Mouse (Mus musculus): Measurements from ENCODE around the gene Slc35a5. TPM values are rescaled to one million over a fixed set of nuclear protein-coding genes. Genes with fewer than 3 reads are reported as not detected.
A peak's percentile ranks its signal among the peaks of the same experiment; 100 is the strongest.

The Slc35a5 gene
- polyA plus RNA-seq, 1 experiment from 2014 or later, result 19.9 TPM

DNA sequence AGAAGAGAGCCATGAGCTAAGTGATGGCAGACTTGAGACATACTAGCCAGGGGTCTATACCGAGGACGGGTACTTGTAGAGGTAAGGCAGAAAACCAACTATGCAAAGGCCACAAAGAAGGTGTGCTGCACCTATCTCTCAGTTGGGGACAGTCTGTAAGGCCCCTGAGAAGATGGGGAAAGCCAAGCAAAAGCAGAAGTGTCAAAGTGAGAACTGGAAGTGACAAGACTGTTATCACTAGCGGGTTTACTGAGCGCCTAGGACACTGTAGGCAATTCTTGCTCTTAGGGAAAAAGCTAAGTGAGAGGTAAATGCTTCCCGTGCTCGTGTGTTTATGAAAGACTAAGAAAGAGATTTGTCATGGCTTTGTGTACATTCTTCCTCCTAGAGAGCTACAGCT, 13.4 kb downstream of the Slc35a5 start:
- no peak for TF ChIP-seq CTCF (IDR thresholded peaks at IDR 0.05; ENCODE audit: low read depth)
- ATAC-seq, result no peak
- Histone ChIP-seq H3K36me3 (ENCODE audit: control insufficient read depth, insufficient read depth) (peaks cover 61% of the 10 kb centered on the region), H3K4me3 (ENCODE audit: low read depth, low read length) (no peak overlapping the region), H3K9ac (ENCODE audit: low read depth, low read length) (no peak overlapping the region), H3K9me3 (ENCODE audit: control insufficient read depth) (no peaks in the 10 kb centered on the region), H3K4me1 (replicated peaks; ENCODE audit: control insufficient read depth, insufficient read depth, low read length) (no peaks in the 10 kb centered on the region), H3K27ac (ENCODE audit: low read depth, low read length) (no peak overlapping the region), H3K4me2 (replicated peaks; ENCODE audit: low read depth) (no peak overlapping the region), H3K27me3 (replicated peaks; ENCODE audit: control insufficient read depth, insufficient read depth, low read length) (no peaks in the 10 kb centered on the region)
- 74% methylated on average over 6 of the region's 6 CpGs for WGBS

DNA sequence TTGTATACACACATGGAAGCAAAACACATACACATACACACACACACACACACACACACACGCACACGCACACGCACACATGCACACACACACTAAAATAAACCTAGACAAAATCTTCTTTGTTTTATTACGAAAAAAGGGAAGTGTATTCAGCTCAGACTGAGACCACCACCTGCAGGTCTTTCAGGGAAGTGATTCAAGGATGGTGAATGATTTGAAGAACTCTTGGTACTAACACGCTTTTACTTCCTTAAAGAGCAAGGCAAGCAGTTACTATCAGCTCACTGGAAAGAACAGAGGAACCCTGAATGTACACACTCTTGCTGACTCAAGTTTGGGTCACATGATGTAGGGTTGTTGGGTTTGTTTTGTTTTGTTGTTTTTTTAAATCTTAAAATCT, 15.9 kb downstream of the Slc35a5 start:
- Histone ChIP-seq H3K36me3 (ENCODE audit: control insufficient read depth, insufficient read depth) (peaks cover 53% of the 10 kb centered on the region), H3K27ac (ENCODE audit: low read depth, low read length) (no peak overlapping the region), H3K4me2 (replicated peaks; ENCODE audit: low read depth) (no peak overlapping the region), H3K9ac (ENCODE audit: low read depth, low read length) (no peak overlapping the region), H3K27me3 (replicated peaks; ENCODE audit: control insufficient read depth, insufficient read depth, low read length) (no peaks in the 10 kb centered on the region), H3K4me1 (replicated peaks; ENCODE audit: control insufficient read depth, insufficient read depth, low read length) (no peaks in the 10 kb centered on the region), H3K9me3 (ENCODE audit: control insufficient read depth) (no peaks in the 10 kb centered on the region), H3K4me3 (ENCODE audit: low read depth, low read length) (no peak overlapping the region)
- no peak for ATAC-seq
- WGBS, result 93% methylated on average over 5 of the region's 5 CpGs
- peak; percentile 47 for TF ChIP-seq CTCF (IDR thresholded peaks at IDR 0.05; ENCODE audit: low read depth)

DNA sequence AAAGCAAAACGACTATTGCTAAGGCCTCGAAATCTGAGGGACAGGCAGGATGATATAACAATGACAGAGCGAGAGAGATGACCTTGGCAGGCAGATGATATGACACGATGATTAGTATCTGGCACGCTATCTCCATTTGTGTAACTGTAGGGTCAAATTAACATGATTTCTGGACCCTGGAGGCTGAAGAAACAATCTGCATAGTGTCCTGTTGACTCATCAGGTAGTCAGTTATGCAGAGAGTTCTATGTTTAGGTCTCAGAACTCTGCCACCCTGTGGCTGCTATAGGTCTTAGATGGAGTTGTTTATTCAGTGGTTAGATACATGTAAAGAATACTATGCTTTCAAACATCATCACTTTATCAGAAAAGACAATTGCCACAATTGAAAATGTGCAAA, 16.8 kb downstream of the Slc35a5 start:
- H3K4me3 ChIP-seq (ENCODE audit: low read depth, low read length), result no peak overlapping the region
- no peak overlapping the region for H3K4me2 ChIP-seq (replicated peaks; ENCODE audit: low read depth)
- WGBS, result 90% methylated on average over 5 of the region's 5 CpGs
- H3K36me3 ChIP-seq (ENCODE audit: control insufficient read depth, insufficient read depth), result peaks cover 45% of the 10 kb centered on the region
- H3K27me3 ChIP-seq (replicated peaks; ENCODE audit: control insufficient read depth, insufficient read depth, low read length), result no peaks in the 10 kb centered on the region
- H3K4me1 ChIP-seq (replicated peaks; ENCODE audit: control insufficient read depth, insufficient read depth, low read length), result no peaks in the 10 kb centered on the region
- H3K9me3 ChIP-seq (ENCODE audit: control insufficient read depth), result no peaks in the 10 kb centered on the region
- H3K27ac ChIP-seq (ENCODE audit: low read depth, low read length), result no peak overlapping the region
- no peak overlapping the region for H3K9ac ChIP-seq (ENCODE audit: low read depth, low read length)
- no peak for ATAC-seq
- peak; percentile 40 for TF ChIP-seq CTCF (IDR thresholded peaks at IDR 0.05; ENCODE audit: low read depth)

DNA sequence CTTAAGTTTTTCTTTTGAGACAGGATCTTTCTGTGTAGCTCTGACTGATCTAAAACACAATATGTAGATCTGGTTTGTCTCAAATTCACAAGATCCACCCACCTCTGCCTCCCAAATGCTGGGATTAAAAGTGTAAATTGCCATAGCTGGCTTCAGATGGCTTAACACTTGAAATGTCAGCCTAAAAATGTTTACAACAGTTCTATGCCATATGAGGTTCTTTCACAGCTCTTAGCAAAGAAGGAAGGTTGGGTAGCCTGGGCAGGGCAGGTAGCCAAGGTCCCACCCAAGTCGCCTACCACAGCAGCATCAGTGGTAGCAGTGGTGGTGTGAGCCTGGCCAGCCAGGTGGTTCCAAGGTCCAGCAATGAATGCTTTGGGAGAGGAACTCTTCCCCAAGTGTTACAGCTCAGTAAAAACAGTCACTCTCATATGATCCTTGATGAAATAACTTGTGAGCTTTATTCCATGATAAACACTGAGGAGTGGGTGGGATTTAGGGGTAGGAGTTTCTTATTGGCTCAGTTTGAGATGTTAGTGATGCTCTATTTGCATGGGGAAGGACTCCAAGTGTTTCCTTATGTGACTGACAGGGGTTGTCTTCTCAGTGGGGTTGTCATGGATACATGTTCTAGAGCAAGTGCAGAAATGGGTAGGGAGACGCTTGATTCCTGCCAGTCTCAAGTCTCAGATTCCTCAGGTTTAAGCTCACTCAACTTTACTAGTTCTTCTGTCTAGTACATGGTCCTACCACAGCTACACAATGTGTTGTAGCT, 30.4 kb downstream of the Slc35a5 start:
- H3K27me3 ChIP-seq (replicated peaks; ENCODE audit: control insufficient read depth, insufficient read depth, low read length), result no peaks in the 10 kb centered on the region
- no peak overlapping the region for H3K9ac ChIP-seq (ENCODE audit: low read depth, low read length)
- no peak overlapping the region for H3K4me2 ChIP-seq (replicated peaks; ENCODE audit: low read depth)
- H3K4me3 ChIP-seq (ENCODE audit: low read depth, low read length), result no peak overlapping the region
- no peak overlapping the region for H3K27ac ChIP-seq (ENCODE audit: low read depth, low read length)
- no peak for ATAC-seq
- H3K36me3 ChIP-seq (ENCODE audit: control insufficient read depth, insufficient read depth), result no peaks in the 10 kb centered on the region
- H3K9me3 ChIP-seq (ENCODE audit: control insufficient read depth), result no peaks in the 10 kb centered on the region
- WGBS, result 84% methylated on average over 2 of the region's 2 CpGs
- TF ChIP-seq CTCF (IDR thresholded peaks at IDR 0.05; ENCODE audit: low read depth), result no peak
- H3K4me1 ChIP-seq (replicated peaks; ENCODE audit: control insufficient read depth, insufficient read depth, low read length), result no peaks in the 10 kb centered on the region

DNA sequence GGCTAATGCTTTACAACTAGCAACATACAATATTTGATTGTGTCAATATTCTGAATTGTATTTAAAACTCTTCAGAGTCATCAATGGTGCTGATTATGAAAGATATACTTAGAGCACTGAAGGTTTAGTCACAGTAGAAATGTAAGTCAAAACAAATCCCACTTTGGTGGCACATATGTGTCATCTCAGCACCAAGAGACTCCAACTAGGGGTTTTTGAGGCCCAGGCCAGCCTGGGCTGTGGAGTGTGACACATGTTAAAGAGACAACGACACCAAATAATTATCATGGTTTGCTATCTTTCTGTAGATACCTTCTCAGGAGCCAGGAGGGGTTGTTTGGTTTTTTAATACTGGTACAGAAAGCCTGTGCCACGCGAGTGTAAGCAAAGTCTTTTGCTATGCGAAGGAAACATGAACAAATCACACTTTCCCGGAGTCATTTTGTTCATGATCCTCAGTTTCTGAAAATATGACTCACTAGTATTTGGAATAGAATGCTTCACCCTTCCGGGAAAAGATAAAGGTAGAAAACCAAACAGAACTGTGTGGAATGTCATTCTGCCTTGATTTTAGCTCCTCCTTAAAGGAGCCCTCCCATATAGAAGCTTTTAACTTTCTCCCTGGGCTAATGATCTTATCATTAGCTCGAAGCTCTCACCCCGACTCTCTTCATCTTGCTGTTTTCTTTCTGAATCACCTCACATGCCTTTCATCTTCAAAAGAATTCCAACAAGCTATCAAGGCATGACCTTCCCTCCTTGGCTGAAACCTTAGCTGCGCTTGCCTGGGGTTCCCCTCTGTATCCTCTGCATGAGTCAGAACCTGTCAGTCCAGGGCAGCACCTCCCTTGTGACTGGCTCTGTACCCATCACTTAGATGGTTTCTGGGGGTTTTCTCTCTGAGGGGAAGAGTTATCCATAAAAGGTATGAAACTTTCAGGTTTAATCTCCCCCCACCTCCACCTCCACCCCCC, 34.0 kb downstream of the Slc35a5 start:
- WGBS, result 47% methylated on average over 9 of the region's 9 CpGs
- Histone ChIP-seq H3K36me3 (ENCODE audit: control insufficient read depth, insufficient read depth) (no peaks in the 10 kb centered on the region), H3K27ac (ENCODE audit: low read depth, low read length) (no peak overlapping the region), H3K9ac (ENCODE audit: low read depth, low read length) (no peak overlapping the region), H3K4me2 (replicated peaks; ENCODE audit: low read depth) (no peak overlapping the region), H3K9me3 (ENCODE audit: control insufficient read depth) (no peaks in the 10 kb centered on the region), H3K4me3 (ENCODE audit: low read depth, low read length) (no peak overlapping the region), H3K27me3 (replicated peaks; ENCODE audit: control insufficient read depth, insufficient read depth, low read length) (no peaks in the 10 kb centered on the region), H3K4me1 (replicated peaks; ENCODE audit: control insufficient read depth, insufficient read depth, low read length) (no peaks in the 10 kb centered on the region)
- ATAC-seq, result no peak
- no peak for TF ChIP-seq CTCF (IDR thresholded peaks at IDR 0.05; ENCODE audit: low read depth)

DNA sequence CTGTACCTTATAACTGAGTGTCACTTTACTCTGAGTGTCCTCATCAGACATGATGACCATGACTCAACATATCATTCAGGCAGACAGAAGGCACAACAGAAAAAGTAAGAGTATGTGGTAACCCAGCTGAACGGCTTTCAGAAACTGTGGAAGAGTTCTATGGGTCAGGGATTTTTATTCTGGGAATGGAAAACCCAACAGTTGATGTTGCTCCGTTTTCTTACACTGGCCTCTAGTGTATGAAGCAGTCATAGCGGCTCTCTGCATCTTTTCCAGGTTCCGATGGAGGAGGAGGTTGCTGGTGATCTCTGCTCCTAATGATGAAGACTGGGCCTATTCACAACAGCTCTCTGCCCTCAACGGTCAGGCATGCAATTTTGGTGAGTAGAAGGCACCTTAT, 35.9 kb downstream of the Slc35a5 start:
- no peaks in the 10 kb centered on the region for H3K4me1 ChIP-seq (replicated peaks; ENCODE audit: control insufficient read depth, insufficient read depth, low read length)
- no peak overlapping the region for H3K9ac ChIP-seq (ENCODE audit: low read depth, low read length)
- WGBS, result 71% methylated on average over 5 of the region's 5 CpGs
- no peak for ATAC-seq
- no peaks in the 10 kb centered on the region for H3K27me3 ChIP-seq (replicated peaks; ENCODE audit: control insufficient read depth, insufficient read depth, low read length)
- H3K36me3 ChIP-seq (ENCODE audit: control insufficient read depth, insufficient read depth), result no peaks in the 10 kb centered on the region
- H3K4me2 ChIP-seq (replicated peaks; ENCODE audit: low read depth), result no peak overlapping the region
- peak; percentile 62 for TF ChIP-seq CTCF (IDR thresholded peaks at IDR 0.05; ENCODE audit: low read depth)
- H3K4me3 ChIP-seq (ENCODE audit: low read depth, low read length), result no peak overlapping the region
- H3K9me3 ChIP-seq (ENCODE audit: control insufficient read depth), result no peaks in the 10 kb centered on the region
- H3K27ac ChIP-seq (ENCODE audit: low read depth, low read length), result no peak overlapping the region

Data from intestine, postnatal 0 days (tissue).